Mouse (Mus musculus) midbrain, embryonic 14.5 days (tissue): Measurements from ENCODE around the gene Drg2. TPM values are rescaled to one million over a fixed set of nuclear protein-coding genes. Genes with fewer than 3 reads are reported as not detected.

Experiments used
- ATAC-seq: fragments of 200-750 bp; cut with Nextera tagmentation; 2 replicates; pipeline ENCODE4 v1.8.0; 2017; ENCODE audit warnings: moderate number of reproducible peaks, moderate library complexity; ENCODE audit not compliant: low FRiP score, low TSS enrichment
- DNase-seq: peaks from one replicate; pipeline ENCODE4 v3.0.0-alpha.2; 2015
- H3K27ac ChIP-seq: fragments of 300-500 bp; sonication (generic); replicated peaks from 2 replicates; pipeline ENCODE4 v1.5.1; 2014; ENCODE audit warnings: mild to moderate bottlenecking, low read depth, low read length, moderate library complexity
- H3K27me3 ChIP-seq: fragments of 300-500 bp; sonication (generic); 2 replicates; pipeline ENCODE4 v1.6.1; 2014; ENCODE audit warnings: low read length, control low read depth, mixed read lengths; ENCODE audit not compliant: control insufficient read depth, insufficient read depth
- H3K36me3 ChIP-seq: fragments of 300-500 bp; sonication (generic); 2 replicates; pipeline ENCODE4 v1.6.1; 2014; ENCODE audit warnings: low read length, control low read depth; ENCODE audit not compliant: control insufficient read depth, insufficient read depth
- H3K4me1 ChIP-seq: fragments of 300-500 bp; sonication (generic); 2 replicates; pipeline ENCODE4 v1.6.1; 2014; ENCODE audit warnings: mild to moderate bottlenecking, antibody characterized with exemption, low read length, control low read depth; ENCODE audit not compliant: control insufficient read depth, insufficient read depth
- H3K4me2 ChIP-seq: fragments of 300-500 bp; sonication (generic); 2 replicates; pipeline ENCODE4 v1.6.1; 2014; ENCODE audit warnings: mild to moderate bottlenecking, low read length, moderate library complexity
- H3K4me3 ChIP-seq: fragments of 300-500 bp; sonication (generic); replicated peaks from 2 replicates; pipeline ENCODE4 v1.5.1; 2014; ENCODE audit warnings: low read depth, low read length
- H3K9ac ChIP-seq: fragments of 300-500 bp; sonication (generic); replicated peaks from 2 replicates; pipeline ENCODE4 v1.6.1; 2014; ENCODE audit warnings: mild to moderate bottlenecking, low read length, moderate library complexity
- H3K9me3 ChIP-seq: fragments of 300-500 bp; sonication (generic); 2 replicates; pipeline ENCODE4 v1.6.1; 2016; ENCODE audit warnings: low read length, control low read depth, mixed read lengths; ENCODE audit not compliant: control insufficient read depth
- WGBS: fragments of 180-500 bp; shearing (Covaris S2); extraction: QIAGEN DNeasy Blood & Tissue Kit; methylation state at CpG from one replicate; pipeline ENCODE4 v1.1.7; 2014; 5-methylcytosine and 5-hydroxymethylcytosine counted together
- polyA plus RNA-seq: library from polyadenylated mRNA; unstranded; fragments of >200 nt; fragmentation: Nextera tagmentation; extraction: Ambion mirVana; gene quantifications from 2 replicates; pipeline ENCODE4 v1.2.1, GENCODE M21; 2014

Drg2 gene
- polyA plus RNA-seq = 92.2 and 93.0 TPM in 2 replicates

DNA sequence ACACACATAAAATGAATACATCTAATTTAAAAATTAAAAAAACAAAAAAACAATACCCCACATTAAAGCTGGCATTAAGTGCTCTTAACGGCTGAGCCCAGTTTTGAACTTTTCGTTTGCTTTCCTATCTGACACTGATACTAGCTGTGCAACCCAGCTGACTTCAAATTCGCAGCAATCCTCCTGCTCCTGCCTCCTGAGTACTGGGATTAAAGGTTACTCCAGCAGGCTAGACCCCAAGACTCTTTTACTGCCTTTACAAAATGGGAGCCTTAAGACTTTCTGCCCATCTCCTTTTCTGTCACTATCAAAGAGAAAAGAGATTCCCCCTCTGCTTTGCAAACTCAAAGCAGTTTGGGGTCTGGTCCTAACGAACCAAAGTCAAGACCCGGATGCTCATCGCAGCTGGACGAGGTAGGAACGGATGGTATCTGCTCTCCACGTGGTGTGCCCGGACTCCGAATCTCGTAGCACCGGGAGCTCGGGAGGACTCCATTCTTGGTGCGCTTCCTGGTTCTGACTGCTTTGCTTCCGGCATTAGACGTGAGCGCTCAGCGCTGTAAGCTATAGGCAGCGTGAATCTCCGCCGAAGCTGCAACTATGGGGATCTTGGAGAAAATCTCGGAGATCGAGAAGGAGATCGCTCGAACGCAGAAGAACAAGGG lies at the start of gene Drg2:
TSS of gene Drg2 (plus strand) at position 512 of the 665 bp plus-strand sequence.
- H3K4me3 ChIP-seq = peak within 1 kb of the TSS; percentile 66
- H3K27me3 ChIP-seq = no peaks in the 10 kb centered on the region
- H3K27ac ChIP-seq = peak within 1 kb of the TSS; percentile 68
- H3K4me2 ChIP-seq = peak within 1 kb of the TSS; percentile 81
- H3K36me3 ChIP-seq = peaks cover 30% of the 10 kb centered on the region
- peaks cover 6% of the 10 kb centered on the region for H3K4me1 ChIP-seq
- ATAC-seq (peak; percentile 91), DNase-seq (peak; percentile 96)
- WGBS = 4% methylated on average over 27 of the region's 27 CpGs
- H3K9ac ChIP-seq = peak within 1 kb of the TSS; percentile 80
- no peaks in the 10 kb centered on the region for H3K9me3 ChIP-seq

- ATAC-seq = no peak
- Histone ChIP-seq H3K27me3 (no peaks in the 10 kb centered on the region), H3K9ac (no peak overlapping the region), H3K36me3 (peaks cover 56% of the 10 kb centered on the region), H3K4me3 (no peak overlapping the region), H3K4me1 (no peaks in the 10 kb centered on the region), H3K4me2 (no peak overlapping the region), H3K9me3 (no peaks in the 10 kb centered on the region), H3K27ac (no peak overlapping the region)
- WGBS = 98% methylated on average over 1 of the region's 1 CpGs
- no peak for DNase-seq
Observed at GRCm38 (mm10) chr11:60406606-60407005, 47.8 kb upstream of the Drg2 start.

DNA sequence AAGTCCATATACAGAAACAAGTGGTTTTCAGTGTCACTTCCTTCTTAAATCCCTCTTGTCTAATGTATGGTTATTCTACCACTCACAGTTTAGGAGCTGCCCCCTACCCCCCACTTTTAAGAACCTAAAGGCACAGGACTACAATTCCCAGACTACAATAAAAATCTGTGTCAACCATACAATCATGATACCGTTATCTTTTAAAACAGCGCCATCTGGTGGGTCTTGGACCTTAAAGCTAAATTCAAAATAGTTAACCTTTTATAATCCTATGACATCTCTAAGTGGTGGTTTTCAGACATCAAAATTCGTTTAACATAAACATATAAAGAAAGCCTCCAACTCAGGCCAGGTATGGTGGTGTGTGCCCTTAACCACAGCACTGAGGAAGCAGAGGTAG lies 42.2 kb upstream of the Drg2 start:
- H3K9ac ChIP-seq = no peak overlapping the region
- peaks cover 11% of the 10 kb centered on the region; the same call in 1 of the 2 replicates for H3K36me3 ChIP-seq
- no peaks in the 10 kb centered on the region for H3K27me3 ChIP-seq
- DNase-seq = peak; percentile 96
- H3K9me3 ChIP-seq = no peaks in the 10 kb centered on the region
- no peak overlapping the region for H3K4me3 ChIP-seq
- peaks cover 7% of the 10 kb centered on the region for H3K4me1 ChIP-seq
- no peak for ATAC-seq
- WGBS = 13% methylated on average over 3 of the region's 3 CpGs
- H3K4me2 ChIP-seq = no peak overlapping the region
- H3K27ac ChIP-seq = no peak overlapping the region

DNA sequence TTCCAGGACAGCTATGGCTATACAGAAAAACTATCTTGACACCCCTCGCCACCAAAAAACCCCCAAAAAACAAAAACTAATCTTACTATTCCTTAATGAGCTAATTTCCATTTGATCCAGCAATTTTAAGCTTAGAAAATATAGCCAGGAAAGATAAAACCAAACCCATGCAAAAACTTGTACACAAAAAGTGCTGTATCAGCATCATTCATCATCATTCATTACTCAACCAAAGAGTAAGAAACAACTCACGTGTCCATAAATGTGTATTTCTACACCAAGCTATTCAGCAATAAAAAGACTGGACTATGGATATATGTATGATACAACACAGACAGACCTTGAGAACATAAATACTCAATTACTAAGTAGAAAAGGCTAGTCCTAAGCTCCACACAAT lies 41.5 kb upstream of the Drg2 start:
- Histone ChIP-seq H3K36me3 (peaks cover 10% of the 10 kb centered on the region; the same call in 1 of the 2 replicates), H3K27ac (no peak overlapping the region), H3K9me3 (no peaks in the 10 kb centered on the region), H3K4me2 (no peak overlapping the region), H3K9ac (no peak overlapping the region), H3K4me3 (no peak overlapping the region), H3K4me1 (peaks cover 7% of the 10 kb centered on the region), H3K27me3 (no peaks in the 10 kb centered on the region)
- WGBS = 93% methylated on average over 2 of the region's 2 CpGs
- ATAC-seq = no peak
- DNase-seq = no peak

DNA sequence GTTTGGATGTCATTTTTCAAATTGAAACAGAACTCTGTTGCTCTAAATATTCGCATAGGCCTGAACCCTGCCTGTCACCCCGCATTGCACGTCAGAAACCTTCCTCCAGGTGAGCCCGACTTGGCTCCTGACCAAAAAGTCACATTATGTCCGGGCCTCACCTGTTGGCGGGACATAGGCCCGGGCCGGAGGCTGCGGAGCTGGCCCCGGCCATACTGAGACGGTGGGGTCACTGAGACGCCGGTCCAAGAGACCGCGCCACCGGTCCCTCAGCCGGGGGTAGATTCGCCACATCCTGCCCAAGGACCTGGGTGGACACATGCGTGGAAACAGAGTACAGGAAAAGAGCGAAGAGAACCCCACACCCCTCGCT lies 37.8 kb upstream of the Drg2 start:
- ATAC-seq = no peak; the same call in 1 of the 2 replicates
- Histone ChIP-seq H3K27me3 (no peaks in the 10 kb centered on the region), H3K27ac (peak overlapping the region; percentile 79), H3K4me3 (peak overlapping the region; percentile 91), H3K4me2 (peak overlapping the region; percentile 60), H3K9me3 (no peaks in the 10 kb centered on the region), H3K36me3 (no peaks in the 10 kb centered on the region), H3K9ac (peak overlapping the region; percentile 72), H3K4me1 (peaks cover 12% of the 10 kb centered on the region)
- WGBS = under 1% methylated on average over 21 of the region's 21 CpGs
- DNase-seq = no peak

- Histone ChIP-seq H3K4me2 (peak within 1 kb of the TSS; percentile 60), H3K4me1 (peaks cover 12% of the 10 kb centered on the region), H3K9me3 (no peaks in the 10 kb centered on the region), H3K9ac (peak within 1 kb of the TSS; percentile 83), H3K36me3 (no peaks in the 10 kb centered on the region), H3K27ac (peak within 1 kb of the TSS; percentile 81), H3K4me3 (peak within 1 kb of the TSS; percentile 91), H3K27me3 (no peaks in the 10 kb centered on the region)
- ATAC-seq (peak; percentile 98), DNase-seq (peak; percentile 100)
- WGBS = under 1% methylated on average over 61 of the region's 81 CpGs
Observed at GRCm38 (mm10) chr11:60416963-60417716, 37.3 kb upstream of the Drg2 start, which contains the start of gene Gid4. Gene Gid4 (plus strand): TSS chr11:60417145.

- WGBS = 0% methylated on average over 39 of the region's 39 CpGs
- Histone ChIP-seq H3K9me3 (no peaks in the 10 kb centered on the region), H3K9ac (peak within 1 kb of the TSS; percentile 83), H3K27me3 (no peaks in the 10 kb centered on the region), H3K4me1 (peaks cover 12% of the 10 kb centered on the region), H3K36me3 (no peaks in the 10 kb centered on the region), H3K4me2 (peak within 1 kb of the TSS; percentile 60), H3K4me3 (peak within 1 kb of the TSS; percentile 91), H3K27ac (peak within 1 kb of the TSS; percentile 81)
- ATAC-seq (peak; percentile 46), DNase-seq (no peak)
Observed at GRCm38 (mm10) chr11:60417717-60418472, 36.5 kb upstream of the Drg2 start, which contains the start of gene Atpaf2. Gene Atpaf2 (minus strand): TSS chr11:60418457.

- ATAC-seq (no peak), DNase-seq (no peak)
- peaks cover 12% of the 10 kb centered on the region for H3K4me1 ChIP-seq
- no peaks in the 10 kb centered on the region for H3K36me3 ChIP-seq
- no peaks in the 10 kb centered on the region for H3K27me3 ChIP-seq
- H3K4me3 ChIP-seq = peak overlapping the region; percentile 91
- H3K9ac ChIP-seq = peak overlapping the region; percentile 83; the same call in 1 of the 2 replicates
- 29% methylated on average over 6 of the region's 6 CpGs for WGBS
- no peak overlapping the region for H3K27ac ChIP-seq
- peak overlapping the region; percentile 60 for H3K4me2 ChIP-seq
- no peaks in the 10 kb centered on the region for H3K9me3 ChIP-seq
Observed at GRCm38 (mm10) chr11:60418473-60418803, 36.0 kb upstream of the Drg2 start.
